Mouse (Mus musculus) heart, embryonic 16.5 days (tissue): ENCODE data around the gene Rln1. TPM values are rescaled to one million over a fixed set of nuclear protein-coding genes. Genes with fewer than 3 reads are reported as not detected.

Experiments
- ATAC-seq: fragments of 200-750 bp; cut with Nextera tagmentation; replicated peaks from 2 replicates; pipeline ENCODE4 v1.8.0; 2017; ENCODE audit warnings: moderate number of reproducible peaks; ENCODE audit not compliant: insufficient read depth, low FRiP score; ENCODE audit errors: extremely low read depth
- H3K27ac ChIP-seq: fragments of 300-500 bp; sonication (generic); 2 replicates; pipeline ENCODE4 v1.5.1; 2014; ENCODE audit warnings: mild to moderate bottlenecking, low read length, control low read depth, moderate library complexity
- H3K27me3 ChIP-seq: fragments of 300-500 bp; sonication (generic); 2 replicates; pipeline ENCODE4 v1.6.1; 2014; ENCODE audit warnings: low read length, mixed read lengths; ENCODE audit not compliant: control insufficient read depth, insufficient read depth
- H3K36me3 ChIP-seq: fragments of 300-500 bp; sonication (generic); 2 replicates; pipeline ENCODE4 v1.6.1; 2014; ENCODE audit not compliant: control insufficient read depth, insufficient read depth
- H3K4me1 ChIP-seq: fragments of 300-500 bp; sonication (generic); 2 replicates; pipeline ENCODE4 v1.6.1; 2014; ENCODE audit warnings: low read length, mixed read lengths; ENCODE audit not compliant: control insufficient read depth, insufficient read depth
- H3K4me2 ChIP-seq: fragments of 300-500 bp; sonication (generic); 2 replicates; pipeline ENCODE4 v1.6.1; 2014; ENCODE audit warnings: low read depth, mild to moderate bottlenecking, control low read depth, low read length
- H3K4me3 ChIP-seq: fragments of 300-500 bp; sonication (generic); 2 replicates; pipeline ENCODE4 v1.5.1; 2014; ENCODE audit warnings: mild to moderate bottlenecking, control low read depth, low read length
- H3K9ac ChIP-seq: fragments of 300-500 bp; sonication (generic); 2 replicates; pipeline ENCODE4 v1.6.1; 2014; ENCODE audit warnings: low read length, control low read depth
- H3K9me3 ChIP-seq: fragments of 300-500 bp; sonication (generic); replicated peaks from 2 replicates; pipeline ENCODE4 v1.6.1; 2016; ENCODE audit warnings: low read length; ENCODE audit not compliant: control insufficient read depth
- WGBS: fragments of 180-500 bp; shearing (Covaris S2); extraction: QIAGEN DNeasy Blood & Tissue Kit; methylation state at CpG from one replicate; pipeline ENCODE4 v1.1.7; 2014; 5-methylcytosine and 5-hydroxymethylcytosine counted together
- polyA plus RNA-seq: library from polyadenylated mRNA; unstranded; fragments of >200 nt; fragmentation: Nextera tagmentation; extraction: Ambion mirVana; gene quantifications from 2 replicates; pipeline ENCODE4 v1.2.1, GENCODE M21; 2015

Rln1 gene
- polyA plus RNA-seq: not detected in 2 replicates

DNA sequence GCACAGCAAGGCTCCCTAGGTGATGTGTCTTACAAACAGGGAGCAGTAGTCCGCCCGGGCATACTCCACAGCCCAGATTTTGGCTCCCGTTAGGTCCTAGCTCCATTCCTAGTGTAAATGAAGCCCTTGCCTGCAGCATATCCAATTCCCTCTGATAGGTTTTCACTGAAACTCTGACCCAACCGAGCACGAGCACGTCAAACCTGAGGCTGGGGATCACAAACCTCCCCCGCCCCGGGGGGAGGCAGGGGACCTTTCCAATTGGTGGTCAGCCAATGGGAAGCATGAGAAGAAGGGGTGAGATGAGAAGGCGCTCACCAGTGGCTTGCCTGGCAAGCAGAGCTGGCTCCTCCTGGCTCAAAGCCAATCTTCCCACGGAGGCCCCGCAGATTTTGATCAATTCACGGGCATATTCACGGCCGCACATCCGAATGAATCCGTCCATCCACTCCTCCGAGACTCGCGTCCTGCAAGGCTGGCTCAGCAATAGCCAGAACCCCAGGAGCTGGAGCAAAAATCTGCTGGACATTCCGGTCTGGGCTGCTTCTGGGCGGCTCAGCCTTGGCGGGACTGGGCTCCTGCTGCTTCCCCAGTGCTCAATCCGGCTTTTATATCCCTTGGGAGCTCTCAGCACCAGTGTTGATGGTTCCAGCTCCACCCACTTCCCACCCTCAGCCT, at the start of gene Rln1:
Gene Rln1 (minus strand): TSS at position 603 of the 678 bp plus-strand sequence.
- no peak within 1 kb of the TSS for H3K27ac ChIP-seq
- no peaks in the 10 kb centered on the region for H3K9me3 ChIP-seq
- no peaks in the 10 kb centered on the region for H3K36me3 ChIP-seq
- WGBS: 3% methylated on average over 23 of the region's 23 CpGs
- H3K4me3 ChIP-seq: peak within 1 kb of the TSS; percentile 52
- H3K9ac ChIP-seq: peak within 1 kb of the TSS; percentile 52
- ATAC-seq: 0 out of 2 replicates have a peak, but pooled peaks have one; percentile 23
- peaks cover 3% of the 10 kb centered on the region; the same call in 1 of the 2 replicates for H3K4me1 ChIP-seq
- no peaks in the 10 kb centered on the region for H3K27me3 ChIP-seq
- H3K4me2 ChIP-seq: peak within 1 kb of the TSS; percentile 80

DNA sequence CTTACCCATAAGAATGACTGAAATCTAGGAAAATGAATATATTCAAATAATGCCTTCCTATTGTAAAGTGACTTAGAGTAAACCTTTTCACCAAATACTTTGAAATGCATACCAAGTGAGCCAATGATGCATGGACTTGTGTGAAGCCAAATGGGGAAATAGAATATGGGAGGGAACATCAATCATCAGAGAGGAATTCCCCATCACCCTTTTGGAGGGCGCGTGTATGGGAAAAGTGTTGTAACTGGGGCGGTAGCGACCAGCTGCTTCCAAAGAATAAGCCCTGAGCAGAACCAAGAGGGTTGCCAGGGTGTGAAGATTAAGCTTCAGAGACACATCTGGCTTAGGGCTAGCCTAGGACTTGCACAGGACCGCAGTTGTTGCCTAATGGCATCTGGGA, 48.9 kb upstream of the Rln1 start:
- no peaks in the 10 kb centered on the region for H3K9me3 ChIP-seq
- no peaks in the 10 kb centered on the region for H3K36me3 ChIP-seq
- H3K27ac ChIP-seq: no peak overlapping the region
- H3K27me3 ChIP-seq: no peaks in the 10 kb centered on the region
- WGBS: 93% methylated on average over 5 of the region's 5 CpGs
- no peak overlapping the region for H3K9ac ChIP-seq
- no peak overlapping the region for H3K4me3 ChIP-seq
- no peak for ATAC-seq
- H3K4me2 ChIP-seq: no peak overlapping the region
- no peaks in the 10 kb centered on the region for H3K4me1 ChIP-seq

DNA sequence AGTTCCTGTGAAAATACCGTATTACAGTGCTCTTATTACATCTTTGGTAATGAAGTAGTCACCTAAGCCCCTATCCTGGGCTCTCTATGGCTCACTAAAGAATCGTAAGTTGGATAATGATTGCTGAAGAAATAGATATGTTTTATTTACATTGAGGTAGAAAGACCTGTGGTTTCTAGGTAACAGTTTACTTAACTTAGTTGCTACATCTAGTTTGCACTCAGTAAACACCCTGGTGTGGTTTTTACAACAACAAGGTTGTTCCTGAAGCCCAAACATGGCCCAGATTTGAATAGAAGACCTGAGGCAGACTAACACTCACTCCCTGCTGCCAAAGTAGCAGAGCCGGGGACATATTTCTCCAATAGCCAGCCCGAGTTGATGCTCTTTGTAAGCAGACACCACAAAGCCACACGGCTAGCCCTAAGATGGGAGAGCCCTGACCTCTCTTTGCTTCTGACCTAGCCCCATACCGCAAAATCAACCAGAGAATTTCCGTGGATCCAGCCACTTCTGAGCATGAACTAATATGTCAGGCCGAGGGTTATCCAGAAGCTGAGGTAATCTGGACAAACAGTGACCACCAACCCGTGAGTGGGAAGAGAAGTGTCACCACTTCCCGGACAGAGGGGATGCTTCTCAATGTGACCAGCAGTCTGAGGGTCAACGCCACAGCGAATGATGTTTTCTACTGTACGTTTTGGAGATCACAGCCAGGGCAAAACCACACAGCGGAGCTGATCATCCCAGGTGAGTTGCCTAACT, 45.6 kb upstream of the Rln1 start:
- H3K36me3 ChIP-seq: no peaks in the 10 kb centered on the region
- 83% methylated on average over 14 of the region's 14 CpGs for WGBS
- H3K4me3 ChIP-seq: no peak overlapping the region
- H3K27me3 ChIP-seq: no peaks in the 10 kb centered on the region
- H3K9me3 ChIP-seq: no peaks in the 10 kb centered on the region
- no peak for ATAC-seq
- H3K4me2 ChIP-seq: no peak overlapping the region
- H3K27ac ChIP-seq: no peak overlapping the region
- H3K4me1 ChIP-seq: no peaks in the 10 kb centered on the region
- no peak overlapping the region for H3K9ac ChIP-seq

DNA sequence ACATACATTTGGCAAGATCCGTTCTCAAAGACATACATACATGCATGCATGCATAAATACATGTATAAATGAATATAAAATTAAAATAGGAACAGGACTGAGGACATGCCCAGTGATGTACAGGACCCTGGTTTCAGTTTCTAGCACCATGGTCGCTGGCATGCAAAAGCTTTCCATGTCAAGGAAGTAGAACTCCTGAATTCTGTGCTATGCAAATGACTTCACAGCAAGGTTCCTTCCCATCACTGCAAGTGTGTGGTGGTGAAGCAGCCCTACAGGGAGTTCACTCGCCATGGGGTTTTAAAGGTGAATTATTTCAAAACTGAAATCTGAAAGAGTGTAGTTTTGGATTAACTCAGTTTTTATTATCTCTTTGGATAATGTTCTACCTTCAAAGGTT, 41.9 kb upstream of the Rln1 start:
- Histone ChIP-seq H3K4me3 (no peak overlapping the region), H3K4me1 (no peaks in the 10 kb centered on the region), H3K36me3 (no peaks in the 10 kb centered on the region), H3K9ac (no peak overlapping the region), H3K4me2 (no peak overlapping the region), H3K27me3 (no peaks in the 10 kb centered on the region), H3K9me3 (no peaks in the 10 kb centered on the region), H3K27ac (no peak overlapping the region)
- WGBS: 79% methylated on average over 3 of the region's 3 CpGs
- no peak for ATAC-seq

DNA sequence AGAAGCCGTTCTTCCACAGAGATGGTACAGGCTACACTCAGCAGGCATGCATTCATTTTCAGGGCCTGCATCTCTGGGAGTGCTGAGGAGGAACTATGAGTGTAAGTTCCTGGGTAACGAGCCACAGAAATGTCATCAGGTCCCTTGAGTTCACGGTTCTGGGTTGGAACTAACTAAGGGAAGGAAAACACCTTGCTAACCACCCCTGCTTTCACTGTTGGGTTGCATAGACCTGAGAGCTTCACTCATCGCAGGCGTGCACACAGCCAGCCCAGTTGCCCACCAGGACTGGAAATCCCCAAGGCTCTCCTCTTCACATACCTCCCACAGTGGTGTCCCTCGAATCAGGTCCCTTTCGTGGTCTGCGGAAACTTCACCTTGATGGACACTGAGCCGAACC, 40.5 kb upstream of the Rln1 start:
- ATAC-seq: no peak
- Histone ChIP-seq H3K4me2 (no peak overlapping the region), H3K4me1 (no peaks in the 10 kb centered on the region), H3K27ac (no peak overlapping the region), H3K27me3 (no peaks in the 10 kb centered on the region), H3K9ac (no peak overlapping the region), H3K36me3 (no peaks in the 10 kb centered on the region), H3K9me3 (no peaks in the 10 kb centered on the region), H3K4me3 (no peak overlapping the region)
- WGBS: 87% methylated on average over 9 of the region's 9 CpGs

DNA sequence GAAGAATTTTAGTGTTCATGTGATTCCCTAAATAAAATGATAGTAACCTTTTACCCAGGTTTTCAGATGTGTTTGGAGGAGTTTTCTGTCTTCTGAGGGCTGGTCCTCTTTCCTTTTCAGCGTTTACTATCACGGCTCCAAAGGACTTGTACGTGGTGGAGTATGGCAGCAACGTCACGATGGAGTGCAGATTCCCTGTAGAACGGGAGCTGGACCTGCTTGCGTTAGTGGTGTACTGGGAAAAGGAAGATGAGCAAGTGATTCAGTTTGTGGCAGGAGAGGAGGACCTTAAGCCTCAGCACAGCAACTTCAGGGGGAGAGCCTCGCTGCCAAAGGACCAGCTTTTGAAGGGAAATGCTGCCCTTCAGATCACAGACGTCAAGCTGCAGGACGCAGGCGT, 39.0 kb upstream of the Rln1 start:
- ATAC-seq: no peak
- no peaks in the 10 kb centered on the region for H3K27me3 ChIP-seq
- no peak overlapping the region; the same call in 1 of the 2 replicates for H3K4me3 ChIP-seq
- 38% methylated on average over 11 of the region's 11 CpGs for WGBS
- H3K4me1 ChIP-seq: no peaks in the 10 kb centered on the region
- no peak overlapping the region for H3K27ac ChIP-seq
- peak overlapping the region; percentile 51 for H3K4me2 ChIP-seq
- no peaks in the 10 kb centered on the region for H3K36me3 ChIP-seq
- H3K9ac ChIP-seq: peak overlapping the region; percentile 20; the same call in 1 of the 2 replicates
- H3K9me3 ChIP-seq: no peaks in the 10 kb centered on the region

DNA sequence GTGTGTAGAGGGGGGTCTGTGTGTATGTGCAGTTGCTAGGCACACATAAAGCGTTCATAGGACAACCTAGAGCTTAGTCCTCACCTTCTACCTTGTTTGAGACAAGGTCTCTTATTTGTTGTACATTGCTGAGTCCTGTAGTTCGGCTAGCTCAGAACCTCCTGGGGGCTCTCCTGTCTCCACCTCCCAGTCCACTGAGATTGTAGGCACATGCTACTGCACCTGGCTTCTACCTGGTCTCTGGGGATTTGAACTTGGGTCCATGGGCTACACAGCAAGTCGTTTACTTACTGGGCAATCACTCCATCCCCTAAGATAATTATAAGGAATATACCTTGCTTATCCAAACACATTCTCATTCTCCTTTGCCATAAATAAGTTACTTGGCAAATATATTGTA, 38.2 kb upstream of the Rln1 start:
- Histone ChIP-seq H3K9ac (no peak overlapping the region), H3K27ac (no peak overlapping the region), H3K36me3 (no peaks in the 10 kb centered on the region), H3K9me3 (no peaks in the 10 kb centered on the region), H3K4me2 (no peak overlapping the region), H3K27me3 (no peaks in the 10 kb centered on the region), H3K4me1 (peaks cover under 1% of the 10 kb centered on the region; the same call in 1 of the 2 replicates), H3K4me3 (no peak overlapping the region)
- WGBS: 86% methylated on average over 3 of the region's 3 CpGs
- no peak for ATAC-seq

DNA sequence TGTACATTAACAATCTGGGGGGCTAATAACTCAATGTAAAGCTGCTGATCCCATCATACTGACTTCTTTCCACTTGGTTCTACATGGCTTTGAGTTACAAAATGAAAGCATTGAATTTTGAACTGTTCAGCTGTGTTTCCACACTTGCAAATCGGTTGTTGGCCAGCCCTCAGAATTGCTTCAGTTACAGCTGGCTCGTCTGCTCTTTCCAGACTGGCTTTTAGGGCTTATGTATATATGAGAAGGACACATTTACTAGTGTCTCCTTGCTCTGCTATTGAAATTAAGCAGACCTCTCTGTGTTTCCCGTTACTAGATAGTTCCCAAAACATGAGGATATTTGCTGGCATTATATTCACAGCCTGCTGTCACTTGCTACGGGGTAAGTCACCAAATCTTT, 37.7 kb upstream of the Rln1 start:
- Histone ChIP-seq H3K4me3 (no peak overlapping the region; the same call in 1 of the 2 replicates), H3K4me2 (peak overlapping the region; percentile 25), H3K4me1 (peaks cover 3% of the 10 kb centered on the region; the same call in 1 of the 2 replicates), H3K27me3 (no peaks in the 10 kb centered on the region), H3K36me3 (no peaks in the 10 kb centered on the region), H3K9me3 (no peaks in the 10 kb centered on the region), H3K9ac (no peak overlapping the region; the same call in 1 of the 2 replicates), H3K27ac (no peak overlapping the region)
- no peak for ATAC-seq
- 61% methylated on average over 4 of the region's 4 CpGs for WGBS
